Mouse (Mus musculus): Measurements from ENCODE around the gene Plaur.
A peak's percentile ranks its signal among the peaks of the same experiment; 100 is the strongest.

The Plaur gene

GRCm38 (mm10) chr7:24446697-24447340, 15.5 kb upstream of the Plaur start:
- DNase-seq: no peak

GRCm38 (mm10) chr7:24448782-24449517, 13.3 kb upstream of the Plaur start:
- DNase-seq: peak; percentile 9

GRCm38 (mm10) chr7:24450585-24451017, 11.7 kb upstream of the Plaur start:
- no peak for DNase-seq

GRCm38 (mm10) chr7:24451855-24452311, 10.4 kb upstream of the Plaur start, which contains the start of gene Irgc1:
TSS of gene Irgc1 (minus strand) at chr7:24452297.
- DNase-seq: no peak

- DNase-seq: no peak
Measured at GRCm38 (mm10) chr7:24454199-24454598, 8.1 kb upstream of the Plaur start.

- DNase-seq: no peak
Measured at GRCm38 (mm10) chr7:24455726-24456125, 6.6 kb upstream of the Plaur start.

GRCm38 (mm10) chr7:24457726-24458370, 4.4 kb upstream of the Plaur start:
- DNase-seq: no peak

- DNase-seq: no peak
Measured at GRCm38 (mm10) chr7:24459440-24459839, 2.8 kb upstream of the Plaur start.

GRCm38 (mm10) chr7:24459843-24460242, 2.4 kb upstream of the Plaur start:
- DNase-seq: no peak

GRCm38 (mm10) chr7:24461376-24462051, 770 bp upstream of the Plaur start:
- no peak for DNase-seq

- DNase-seq: no peak
Measured at GRCm38 (mm10) chr7:24466835-24467234, 4.6 kb downstream of the Plaur start.

GRCm38 (mm10) chr7:24467886-24468285, 5.6 kb downstream of the Plaur start:
- DNase-seq: no peak

GRCm38 (mm10) chr7:24469126-24469525, 6.8 kb downstream of the Plaur start:
- DNase-seq: peak; percentile 44

GRCm38 (mm10) chr7:24470356-24470755, 8.1 kb downstream of the Plaur start:
- no peak for DNase-seq

GRCm38 (mm10) chr7:24472442-24472841, 10.2 kb downstream of the Plaur start:
- no peak for DNase-seq

- peak; percentile 62 for DNase-seq
Measured at GRCm38 (mm10) chr7:24472937-24473336, 10.7 kb downstream of the Plaur start.

GRCm38 (mm10) chr7:24473913-24474529, 11.7 kb downstream of the Plaur start:
- DNase-seq: peak; percentile 79

GRCm38 (mm10) chr7:24474811-24475506, 12.7 kb downstream of the Plaur start:
- DNase-seq: peak; percentile 45

- no peak for DNase-seq
Measured at GRCm38 (mm10) chr7:24476338-24476737, 14.1 kb downstream of the Plaur start.

GRCm38 (mm10) chr7:24476856-24477255, 14.6 kb downstream of the Plaur start:
- DNase-seq: no peak

GRCm38 (mm10) chr7:24478911-24479310, 16.6 kb downstream of the Plaur start:
- no peak for DNase-seq

GRCm38 (mm10) chr7:24479685-24480084, 17.4 kb downstream of the Plaur start:
- no peak for DNase-seq
